Mouse (Mus musculus): Measurements from ENCODE around the gene Lrmda. TPM values are rescaled to one million over a fixed set of nuclear protein-coding genes. Genes with fewer than 3 reads are reported as not detected.

Gene Lrmda
- total and polyA plus RNA-seq, 2 experiments from 2014 or later: 0.38 to 0.82 TPM

DNA sequence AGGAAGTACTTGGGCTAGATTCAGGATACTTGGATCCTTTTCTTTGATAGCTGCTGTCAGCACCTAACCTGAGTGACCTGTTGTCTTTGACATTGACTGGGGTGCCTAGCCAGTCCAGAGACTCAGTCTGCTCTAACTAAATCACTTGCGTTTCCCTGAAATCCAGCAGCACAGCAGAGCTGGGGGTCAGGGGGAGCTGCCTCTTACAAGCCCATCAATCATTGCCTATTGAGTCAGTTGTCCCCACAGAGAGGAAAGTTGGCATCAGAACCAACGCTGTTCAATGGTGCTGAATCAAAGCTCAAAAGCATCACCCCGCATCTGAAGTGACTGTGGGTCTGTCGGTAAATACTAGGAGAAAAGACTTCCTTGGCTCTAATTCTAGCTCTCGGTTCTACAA lies 725.2 kb downstream of the Lrmda start:
- Histone ChIP-seq H3K4me1 (ENCODE audit: control insufficient read depth, insufficient read depth) (peaks cover 14% of the 10 kb centered on the region; the same call in 1 of the 2 replicates), H3K4me3 (ENCODE audit: low read depth, low read length) (no peak overlapping the region), H3K4me2 (ENCODE audit: low read depth, low read length) (no peak overlapping the region), H3K36me3 (replicated peaks; ENCODE audit: control insufficient read depth, insufficient read depth, low read length) (no peaks in the 10 kb centered on the region), H3K27ac (ENCODE audit: low read depth) (no peak overlapping the region), H3K27me3 (ENCODE audit: control insufficient read depth, insufficient read depth, low read length) (no peaks in the 10 kb centered on the region), H3K9ac (replicated peaks; ENCODE audit: low read depth, low read length) (no peak overlapping the region), H3K9me3 (replicated peaks; ENCODE audit: control insufficient read depth, low read length) (no peaks in the 10 kb centered on the region)
- ATAC-seq (ENCODE audit: insufficient read depth, low read depth) (no peak), DNase-seq (ENCODE audit: low spot score) (no peak)
- TF ChIP-seq CTCF (IDR thresholded peaks at IDR 0.05; ENCODE audit: low read depth): no peak
- TF ChIP-seq EP300 (IDR thresholded peaks at IDR 0.05; ENCODE audit: low read depth): no peak
- 54% methylated on average over 5 of the region's 5 CpGs for WGBS

DNA sequence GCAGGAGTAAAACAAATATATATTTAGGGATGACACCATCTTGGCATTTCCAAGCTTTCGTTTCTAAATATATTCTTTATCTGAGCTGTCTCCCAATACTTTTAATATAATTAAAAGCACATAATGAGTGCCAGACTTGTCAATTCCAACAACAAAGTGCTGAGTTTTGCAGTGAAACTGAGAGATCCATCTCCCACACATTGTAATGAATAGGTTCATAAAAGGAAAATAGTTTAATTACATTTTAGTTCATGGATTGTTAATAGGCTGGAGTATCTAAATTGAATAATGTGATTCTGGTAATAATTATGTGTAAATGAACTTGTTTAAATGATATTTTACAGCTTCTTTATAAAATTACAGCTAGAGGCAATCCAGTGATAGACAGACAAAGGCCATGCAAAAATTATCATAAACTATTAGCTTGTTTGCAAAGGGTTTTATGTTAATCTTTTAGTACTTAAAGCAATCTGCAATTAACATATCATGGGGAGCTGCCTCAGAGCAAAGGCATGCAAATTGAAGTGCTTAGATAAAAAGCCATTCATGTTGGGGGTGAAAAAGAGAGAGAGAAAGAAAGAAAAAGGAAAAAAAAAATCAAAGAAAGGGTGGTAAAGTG lies 725.9 kb downstream of the Lrmda start:
- no peak overlapping the region for H3K4me2 ChIP-seq (ENCODE audit: low read depth, low read length)
- WGBS: 30% methylated on average over 1 of the region's 1 CpGs
- no peak overlapping the region for H3K9ac ChIP-seq (replicated peaks; ENCODE audit: low read depth, low read length)
- no peak overlapping the region for H3K27ac ChIP-seq (ENCODE audit: low read depth)
- H3K9me3 ChIP-seq (replicated peaks; ENCODE audit: control insufficient read depth, low read length): no peaks in the 10 kb centered on the region
- H3K36me3 ChIP-seq (replicated peaks; ENCODE audit: control insufficient read depth, insufficient read depth, low read length): no peaks in the 10 kb centered on the region
- H3K27me3 ChIP-seq (ENCODE audit: control insufficient read depth, insufficient read depth, low read length): no peaks in the 10 kb centered on the region
- ATAC-seq (ENCODE audit: insufficient read depth, low read depth) (no peak), DNase-seq (ENCODE audit: low spot score) (no peak)
- no peak overlapping the region for H3K4me3 ChIP-seq (ENCODE audit: low read depth, low read length)
- H3K4me1 ChIP-seq (ENCODE audit: control insufficient read depth, insufficient read depth): peaks cover 14% of the 10 kb centered on the region; the same call in 1 of the 2 replicates
- TF ChIP-seq CTCF (IDR thresholded peaks at IDR 0.05; ENCODE audit: low read depth): no peak

DNA sequence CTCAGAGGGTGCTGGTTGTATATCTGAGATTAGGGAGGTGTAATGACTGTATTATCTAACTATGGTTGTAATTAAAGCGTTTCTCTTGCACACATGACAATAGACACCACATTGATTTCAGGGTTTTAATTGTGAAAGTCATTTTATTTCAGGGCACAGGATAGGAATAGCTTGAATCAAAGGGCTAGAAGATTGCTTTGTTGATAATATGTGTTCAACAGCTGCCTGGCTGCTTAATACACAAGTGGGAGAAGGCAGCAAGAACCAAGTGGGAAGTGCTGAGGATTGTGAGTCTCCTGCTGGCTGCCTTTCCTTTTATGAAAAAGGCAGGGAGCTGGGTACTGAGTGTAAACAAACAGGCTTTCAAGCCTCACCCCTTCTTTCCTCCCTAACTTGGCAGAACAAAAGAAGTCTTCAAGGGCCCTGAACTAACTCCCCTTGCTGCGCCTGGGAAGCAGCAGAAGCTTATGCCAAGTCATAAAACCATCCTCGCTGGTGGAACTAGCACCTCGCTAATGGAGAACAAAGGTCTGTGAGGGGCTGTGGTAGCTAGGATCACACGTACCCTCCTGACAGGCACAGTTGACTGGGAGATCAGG lies 726.5 kb downstream of the Lrmda start:
- Histone ChIP-seq H3K27me3 (ENCODE audit: control insufficient read depth, insufficient read depth, low read length) (no peaks in the 10 kb centered on the region), H3K27ac (ENCODE audit: low read depth) (0 out of 2 replicates have a peak overlapping the region, but pooled peaks have one; percentile 43), H3K36me3 (replicated peaks; ENCODE audit: control insufficient read depth, insufficient read depth, low read length) (no peaks in the 10 kb centered on the region), H3K9ac (replicated peaks; ENCODE audit: low read depth, low read length) (no peak overlapping the region), H3K4me3 (ENCODE audit: low read depth, low read length) (no peak overlapping the region), H3K4me1 (ENCODE audit: control insufficient read depth, insufficient read depth) (peaks cover 14% of the 10 kb centered on the region; the same call in 1 of the 2 replicates), H3K4me2 (ENCODE audit: low read depth, low read length) (no peak overlapping the region), H3K9me3 (replicated peaks; ENCODE audit: control insufficient read depth, low read length) (no peaks in the 10 kb centered on the region)
- ATAC-seq (ENCODE audit: insufficient read depth, low read depth) (no peak), DNase-seq (ENCODE audit: low spot score) (no peak)
- TF ChIP-seq EP300 (IDR thresholded peaks at IDR 0.05; ENCODE audit: low read depth) (no peak), CTCF (IDR thresholded peaks at IDR 0.05; ENCODE audit: low read depth) (no peak)
- WGBS: 25% methylated on average over 5 of the region's 5 CpGs

DNA sequence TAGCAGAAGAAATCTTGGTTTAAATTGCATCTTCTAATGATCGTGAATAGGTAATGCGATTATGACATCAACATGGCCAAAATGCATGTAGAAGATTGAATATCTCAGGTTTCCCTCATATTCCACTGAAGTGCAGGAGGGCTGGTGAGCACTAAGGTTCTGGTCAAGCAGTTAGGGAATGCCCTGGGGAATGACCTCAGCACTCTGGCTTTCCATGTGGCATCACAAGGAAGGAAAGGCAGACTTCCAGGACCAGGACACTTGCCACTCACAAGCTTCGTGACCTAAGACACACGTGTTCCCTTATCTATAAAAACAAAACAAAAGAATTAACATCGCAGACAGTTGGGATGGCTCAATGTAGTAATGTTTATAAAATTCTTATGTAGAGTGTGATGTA lies 728.3 kb downstream of the Lrmda start:
- Histone ChIP-seq H3K27me3 (ENCODE audit: control insufficient read depth, insufficient read depth, low read length) (no peaks in the 10 kb centered on the region), H3K4me1 (ENCODE audit: control insufficient read depth, insufficient read depth) (peaks cover 14% of the 10 kb centered on the region; the same call in 1 of the 2 replicates), H3K9me3 (replicated peaks; ENCODE audit: control insufficient read depth, low read length) (no peaks in the 10 kb centered on the region), H3K9ac (replicated peaks; ENCODE audit: low read depth, low read length) (no peak overlapping the region), H3K4me3 (ENCODE audit: low read depth, low read length) (no peak overlapping the region), H3K4me2 (ENCODE audit: low read depth, low read length) (no peak overlapping the region), H3K27ac (ENCODE audit: low read depth) (no peak overlapping the region), H3K36me3 (replicated peaks; ENCODE audit: control insufficient read depth, insufficient read depth, low read length) (no peaks in the 10 kb centered on the region)
- ATAC-seq (ENCODE audit: insufficient read depth, low read depth) (no peak), DNase-seq (ENCODE audit: low spot score) (no peak)
- 64% methylated on average over 5 of the region's 5 CpGs for WGBS
- TF ChIP-seq CTCF (IDR thresholded peaks at IDR 0.05; ENCODE audit: low read depth): no peak
- TF ChIP-seq EP300 (IDR thresholded peaks at IDR 0.05; ENCODE audit: low read depth): no peak

DNA sequence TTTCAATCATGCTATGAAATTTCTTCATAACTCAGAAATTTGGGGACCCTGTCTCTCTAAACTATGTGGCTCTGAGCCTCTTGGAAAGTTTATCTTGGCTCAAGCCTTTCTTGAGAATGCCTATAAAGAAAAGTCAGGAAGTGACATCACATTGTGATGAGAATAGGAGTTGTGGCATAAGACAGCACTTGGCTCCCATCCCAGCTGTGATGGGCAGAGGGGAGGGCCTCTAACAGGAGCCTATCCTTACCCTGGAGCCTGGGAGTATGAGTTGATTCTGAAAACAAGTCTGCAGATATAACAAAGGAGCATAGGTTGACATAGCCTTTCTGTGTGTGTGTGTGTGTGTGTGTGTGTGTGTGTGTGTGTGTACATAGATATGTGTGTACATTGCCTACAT lies 730.9 kb downstream of the Lrmda start:
- H3K27ac ChIP-seq (ENCODE audit: low read depth): 0 out of 2 replicates have a peak overlapping the region, but pooled peaks have one; percentile 38
- H3K27me3 ChIP-seq (ENCODE audit: control insufficient read depth, insufficient read depth, low read length): no peaks in the 10 kb centered on the region
- no peaks in the 10 kb centered on the region for H3K9me3 ChIP-seq (replicated peaks; ENCODE audit: control insufficient read depth, low read length)
- H3K4me2 ChIP-seq (ENCODE audit: low read depth, low read length): no peak overlapping the region
- H3K4me1 ChIP-seq (ENCODE audit: control insufficient read depth, insufficient read depth): peaks cover 7% of the 10 kb centered on the region; the same call in 1 of the 2 replicates
- ATAC-seq (ENCODE audit: insufficient read depth, low read depth) (no peak), DNase-seq (ENCODE audit: low spot score) (peak; percentile 56)
- H3K9ac ChIP-seq (replicated peaks; ENCODE audit: low read depth, low read length): no peak overlapping the region
- no peak overlapping the region for H3K4me3 ChIP-seq (ENCODE audit: low read depth, low read length)
- TF ChIP-seq EP300 (IDR thresholded peaks at IDR 0.05; ENCODE audit: low read depth): no peak
- no peak for TF ChIP-seq CTCF (IDR thresholded peaks at IDR 0.05; ENCODE audit: low read depth)
- no peaks in the 10 kb centered on the region for H3K36me3 ChIP-seq (replicated peaks; ENCODE audit: control insufficient read depth, insufficient read depth, low read length)

All from heart, postnatal 0 days (tissue).